Mouse (Mus musculus) cerebellum, adult 2 months (tissue): ENCODE results near the gene Rgl1.

Experiments used
- CTCF ChIP-seq: fragments of 200-500 bp; IDR thresholded peaks from 2 replicates; pipeline ENCODE4 v1.5.1; 2011; ENCODE audit warnings: low read depth, mild to moderate bottlenecking, control low read depth, low read length, moderate library complexity, borderline replicate concordance; ENCODE audit not compliant: insufficient read depth
- POLR2A ChIP-seq: fragments of 200-500 bp; IDR thresholded peaks from 2 replicates; pipeline ENCODE4 v1.6.1; 2011; ENCODE audit warnings: low read length, control low read depth, borderline replicate concordance; ENCODE audit not compliant: insufficient read depth

DNA sequence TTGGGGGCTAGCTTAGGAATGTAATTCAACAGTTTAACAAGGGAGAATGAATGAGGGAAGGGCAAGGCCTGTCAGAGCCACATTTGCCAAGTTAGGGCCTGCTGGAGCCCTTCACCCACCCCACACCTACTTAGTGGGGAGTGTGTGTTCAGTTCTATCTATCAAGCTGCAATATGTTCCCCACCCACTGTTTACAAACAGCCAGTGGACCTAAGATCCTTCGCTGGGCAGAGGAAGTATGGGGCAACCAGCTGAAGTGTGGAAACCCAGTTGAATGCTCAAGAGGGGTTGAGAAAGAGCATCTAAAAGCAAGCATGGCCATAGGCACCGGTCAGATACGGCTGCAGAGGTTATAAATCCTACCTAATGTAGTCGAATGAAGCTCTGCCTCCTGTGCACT lies 20.8 kb upstream of the Rgl1 start:
- TF ChIP-seq CTCF (no peak), POLR2A (no peak)
